Mouse (Mus musculus) cerebellum, adult 2 months (tissue): Measurements from ENCODE around the gene Foxp1.

Source experiments
- CTCF ChIP-seq: fragments of 200-500 bp; IDR thresholded peaks from 2 replicates; pipeline ENCODE4 v1.5.1; 2011; ENCODE audit warnings: low read depth, mild to moderate bottlenecking, control low read depth, low read length, moderate library complexity, borderline replicate concordance; ENCODE audit not compliant: insufficient read depth
- POLR2A ChIP-seq: fragments of 200-500 bp; IDR thresholded peaks from 2 replicates; pipeline ENCODE4 v1.6.1; 2011; ENCODE audit warnings: low read length, control low read depth, borderline replicate concordance; ENCODE audit not compliant: insufficient read depth

GRCm38 (mm10) chr6:98946731-98947130, 575.8 kb downstream of the Foxp1 start:
- TF ChIP-seq CTCF (no peak), POLR2A (no peak)
